In the genomic region with DNA sequence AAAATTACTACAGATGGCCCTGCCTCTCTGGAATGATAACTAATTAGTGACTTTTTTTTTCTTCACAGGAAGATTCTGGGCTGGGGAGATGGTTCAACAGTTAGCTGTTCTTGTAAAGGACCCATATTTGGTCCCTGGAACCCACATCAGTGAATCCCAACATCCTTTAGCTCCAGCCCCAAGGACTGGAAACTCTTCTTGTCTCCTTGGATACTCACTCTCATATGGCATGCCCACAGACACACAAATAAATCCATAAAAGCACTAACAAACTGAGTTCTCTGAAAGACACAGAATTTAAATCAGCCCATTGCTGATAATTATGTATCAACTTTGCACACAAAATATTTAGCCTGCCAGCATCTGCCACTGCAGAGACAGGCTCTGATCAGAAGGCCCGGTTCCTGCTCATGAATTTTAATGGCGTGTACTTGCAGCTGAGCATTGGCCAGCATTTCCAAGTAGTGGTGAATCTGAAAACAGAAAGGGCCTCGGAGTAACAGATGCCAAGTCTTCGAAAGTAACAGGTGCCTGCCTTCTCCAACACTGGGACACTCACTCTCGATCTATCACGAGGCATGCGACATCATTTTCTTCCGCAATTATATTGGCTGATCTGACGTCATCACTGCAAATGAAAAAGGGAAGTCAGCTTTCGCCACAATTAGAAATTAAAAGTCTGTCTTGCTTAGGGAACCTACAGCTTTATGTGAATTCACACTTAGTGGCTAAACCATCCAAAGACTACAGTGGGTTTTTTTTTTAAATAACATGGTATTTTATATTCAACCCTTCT, we compare ENCODE assay signal across 12 mouse cellular contexts.
DNase-seq lines count a peak whose midpoint lies in the region; ATAC-seq lines count a peak whose summit lies in the region.
"Had no signal": no experiment of that assay in that cellular context is flagged by ENCODE, and none has a peak within 500 bp of the region (broad histone marks: within the 10 kb centered on the region; RNA-seq: fewer than 3 reads in every experiment).

No protein-coding gene starts in this region.

- H3K27me3 ChIP-seq in forebrain, embryonic 12.5 days, result no peaks in the 10 kb centered on the region
- H3K27me3 ChIP-seq in midbrain, embryonic 15.5 days (replicated peaks), result no peaks in the 10 kb centered on the region
- H3K27me3 ChIP-seq: heart, embryonic 15.5 days had no signal

- no peak overlapping the region for H3K4me3 ChIP-seq in forebrain, embryonic 12.5 days (replicated peaks)
- no peak overlapping the region for H3K4me3 ChIP-seq in midbrain, embryonic 15.5 days
- H3K4me3 ChIP-seq: heart, embryonic 15.5 days had no signal

- H3K4me1 ChIP-seq in forebrain, embryonic 12.5 days, result peaks cover 10% of the 10 kb centered on the region
- H3K4me1 ChIP-seq in midbrain, embryonic 15.5 days, result peaks cover 10% of the 10 kb centered on the region
- H3K4me1 ChIP-seq: heart, embryonic 15.5 days had no signal

- no peaks in the 10 kb centered on the region for H3K9me3 ChIP-seq in forebrain, embryonic 12.5 days
- no peaks in the 10 kb centered on the region for H3K9me3 ChIP-seq in midbrain, embryonic 15.5 days
- H3K9me3 ChIP-seq: heart, embryonic 15.5 days had no signal

- no peak overlapping the region for H3K4me2 ChIP-seq in forebrain, embryonic 12.5 days
- no peak overlapping the region for H3K4me2 ChIP-seq in midbrain, embryonic 15.5 days
- H3K4me2 ChIP-seq: heart, embryonic 15.5 days had no signal

- no peaks in the 10 kb centered on the region for H3K36me3 ChIP-seq in forebrain, embryonic 12.5 days (replicated peaks)
- H3K36me3 ChIP-seq in midbrain, embryonic 15.5 days (replicated peaks), result no peaks in the 10 kb centered on the region
- H3K36me3 ChIP-seq: heart, embryonic 15.5 days had no signal

- no peak overlapping the region for H3K9ac ChIP-seq in forebrain, embryonic 12.5 days
- H3K9ac ChIP-seq in midbrain, embryonic 15.5 days, result no peak overlapping the region
- H3K9ac ChIP-seq: heart, embryonic 15.5 days had no signal

- DNase-seq in frontal cortex, postnatal 10 days (ENCODE audit: low spot score in 2 of 2), result peak; percentile 32 to 39
- peak; percentile 79 for DNase-seq in layer of hippocampus, adult 9-11 months
- DNase-seq in urinary bladder, postnatal 36 days (ENCODE audit: low spot score in 2 of 2), result no peak
- DNase-seq in heart, adult 8-10 months (ENCODE audit: low spot score), result no peak
- no peak for DNase-seq in heart, postnatal 14 days
- DNase-seq: adrenal gland, postnatal 25 days; cerebellum, postnatal 25 days; kidney, postnatal 4 days; lung, adult 18-20 months had no signal

- no peak overlapping the region for H3K27ac ChIP-seq in forebrain, embryonic 12.5 days
- H3K27ac ChIP-seq in midbrain, embryonic 15.5 days, result peak overlapping the region; percentile 29; the same call in 1 of the 2 replicates
- H3K27ac ChIP-seq: heart, embryonic 15.5 days had no signal

- ATAC-seq in forebrain, embryonic 12.5 days (ENCODE audit: low FRiP score), result peak; percentile 75
- peak; percentile 84 for ATAC-seq in midbrain, embryonic 15.5 days (replicated peaks)

- 66% methylated on average over 10 of the region's 10 CpGs for WGBS in forebrain, embryonic 12.5 days
- 37% methylated on average over 10 of the region's 10 CpGs for WGBS in midbrain, embryonic 15.5 days

- intact Hi-C loops in heart, postnatal 14 days (cut with DNase I), result no loop called here

Comparison
In these comparisons a context has a peak if more than half of its experiments do, and no peak if none do; other contexts are left out.
1. DNase-seq: peak in frontal cortex, postnatal 10 days (2 of 2) and layer of hippocampus, adult 9-11 months (single experiment); none in urinary bladder, postnatal 36 days (0 of 2), heart, adult 8-10 months (single experiment) and heart, postnatal 14 days (0 of 2).